Mouse (Mus musculus): ENCODE measurements around the gene Fbxl15.

DNA sequence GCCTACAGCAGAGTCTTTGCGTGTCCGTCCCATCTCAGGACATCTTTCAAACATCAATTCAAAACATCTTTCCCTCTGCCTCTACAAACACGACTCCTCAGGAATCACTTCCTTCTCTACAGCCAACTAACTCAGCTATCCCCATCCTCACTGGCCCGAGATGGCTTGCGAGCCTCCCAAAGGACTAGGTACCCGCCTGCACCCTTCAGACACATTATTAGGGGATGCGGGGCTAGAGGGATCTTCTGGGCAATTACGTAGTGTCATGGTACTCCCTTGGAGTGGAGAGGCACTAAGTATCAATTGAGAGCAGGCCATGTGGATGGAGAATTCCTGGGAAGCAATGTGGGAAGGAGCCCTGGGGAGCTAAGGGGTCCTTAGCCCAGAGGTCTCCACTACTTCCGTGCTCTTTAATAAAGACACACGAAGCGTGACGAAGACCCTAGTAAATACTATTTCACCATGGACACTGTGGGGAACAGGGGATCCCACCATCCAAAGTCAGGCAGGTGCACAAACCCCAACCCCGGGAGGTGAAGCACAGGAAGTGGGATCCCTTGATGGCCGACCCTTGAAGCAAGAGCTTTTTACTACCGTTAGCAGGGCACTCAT lies 9.8 kb downstream of the Fbxl15 start:
- TF ChIP-seq CTCF (IDR thresholded peaks at IDR 0.05; ENCODE audit: control insufficient read depth, insufficient read depth, insufficient replicate concordance, low read depth, low read length), result no peak
- no peak for TF ChIP-seq POLR2A (IDR thresholded peaks at IDR 0.05; ENCODE audit: control insufficient read depth, low read depth, low read length)

All from testis, adult 2 months (tissue).